Mouse (Mus musculus): ENCODE data around the gene Gimap5.

Gene Gimap5

GRCm38 (mm10) chr6:48745959-48746889 lies at the start of gene Gimap5:
Gimap5 (plus strand) TSS chr6:48746197.
- peak; percentile 74 to 86 for DNase-seq (ENCODE audit: low spot score in 2 of 2)

GRCm38 (mm10) chr6:48696830-48697554 lies 49.0 kb upstream of the Gimap5 start:
- DNase-seq (ENCODE audit: low spot score in 2 of 2), result no peak

DNA sequence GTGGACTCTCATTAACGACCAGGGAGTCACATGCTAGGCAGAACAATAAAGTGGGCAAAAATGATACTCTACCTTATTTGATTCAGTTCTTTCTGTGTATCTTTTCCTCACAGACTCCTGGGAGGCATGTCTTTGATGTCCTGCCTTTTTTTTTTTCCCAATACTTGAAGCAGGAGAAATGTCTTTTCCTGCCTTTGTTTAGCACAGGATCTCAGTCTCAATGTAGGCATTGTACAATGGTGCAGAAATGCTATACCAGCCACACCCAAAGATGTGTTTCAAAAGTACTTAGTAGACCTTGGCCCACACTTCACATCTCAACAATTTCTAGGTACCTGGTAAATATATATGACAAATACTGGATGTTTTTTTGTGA lies 48.5 kb upstream of the Gimap5 start:
- no peak for DNase-seq (ENCODE audit: low spot score in 2 of 2)

GRCm38 (mm10) chr6:48698066-48698856 lies 47.7 kb upstream of the Gimap5 start:
- no peak for DNase-seq (ENCODE audit: low spot score in 2 of 2)

DNA sequence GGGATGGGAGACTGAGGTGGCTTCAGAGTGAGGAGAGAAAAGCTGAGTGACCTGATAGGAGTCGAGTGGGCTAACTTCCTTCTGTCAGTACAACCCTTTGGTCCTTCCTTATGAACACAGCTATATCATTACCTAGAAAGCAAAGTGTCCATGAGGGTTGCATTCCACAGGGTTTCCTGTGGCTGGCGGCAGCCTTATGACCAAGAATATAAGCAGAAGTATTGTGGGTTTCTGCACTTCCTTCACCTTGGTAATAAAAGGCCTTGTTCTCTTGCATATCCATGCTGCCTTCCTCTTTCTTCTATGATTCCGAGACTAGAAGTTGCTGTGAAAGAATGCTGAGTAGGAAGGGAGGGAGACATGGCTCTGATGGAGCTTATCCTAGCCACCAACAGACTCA lies 47.1 kb upstream of the Gimap5 start:
- no peak for DNase-seq (ENCODE audit: low spot score in 2 of 2)

GRCm38 (mm10) chr6:48700251-48701075 lies 45.5 kb upstream of the Gimap5 start:
- DNase-seq (ENCODE audit: low spot score in 2 of 2), result peak; percentile 74 to 88

DNA sequence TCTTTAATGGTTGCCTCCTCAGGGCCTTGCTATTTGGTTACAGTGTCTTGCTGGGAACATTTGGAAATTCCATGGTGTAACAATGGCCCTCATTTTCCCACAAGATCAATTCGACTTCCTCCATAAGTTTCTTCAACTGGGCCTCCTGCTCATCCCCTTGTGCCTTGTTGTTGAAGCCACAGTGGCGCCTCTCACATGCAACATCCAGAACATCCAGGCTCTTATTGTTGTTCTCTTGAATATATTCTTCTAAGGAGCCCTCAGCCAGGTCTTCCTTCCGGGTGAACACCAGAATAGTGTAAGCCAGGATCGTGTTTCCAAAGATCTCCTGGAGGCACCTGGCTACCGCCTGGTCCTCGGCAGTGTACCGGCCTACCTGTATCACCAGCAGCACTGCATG lies 43.9 kb upstream of the Gimap5 start:
- no peak for DNase-seq (ENCODE audit: low spot score in 2 of 2)

- DNase-seq (ENCODE audit: low spot score in 2 of 2), result no peak
Measured at GRCm38 (mm10) chr6:48702601-48703000, 43.4 kb upstream of the Gimap5 start.

- no peak for DNase-seq (ENCODE audit: low spot score in 2 of 2)
Measured at GRCm38 (mm10) chr6:48704146-48704545, 41.9 kb upstream of the Gimap5 start.

DNA sequence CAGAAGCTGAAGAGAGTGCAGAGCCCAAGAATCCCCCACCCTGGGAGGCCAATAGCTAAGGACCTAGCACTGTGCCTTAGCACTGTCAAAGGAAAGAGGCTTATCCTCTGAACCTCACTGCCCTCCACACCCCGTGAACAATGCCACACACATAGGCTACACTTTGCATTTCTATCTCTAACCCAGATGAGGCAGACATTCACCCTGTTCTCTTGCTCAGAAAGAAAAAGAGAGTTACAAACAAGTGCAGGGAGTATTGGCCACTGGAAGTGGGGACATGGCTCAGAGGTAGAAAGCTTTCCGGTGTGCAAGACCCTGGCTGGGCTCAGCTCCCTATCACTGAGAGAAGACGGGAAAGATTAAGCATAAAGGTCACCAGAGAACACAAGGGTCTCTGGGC lies 39.9 kb upstream of the Gimap5 start:
- DNase-seq (ENCODE audit: low spot score in 2 of 2), result no peak

GRCm38 (mm10) chr6:48718455-48718854 lies 27.5 kb upstream of the Gimap5 start, which contains the start of the genes Gm28053 and Gimap7:
Gm28053 (plus strand) TSS chr6:48718607.
Gimap7 (plus strand) TSS chr6:48718621.
- no peak for DNase-seq (ENCODE audit: low spot score in 2 of 2)

DNA sequence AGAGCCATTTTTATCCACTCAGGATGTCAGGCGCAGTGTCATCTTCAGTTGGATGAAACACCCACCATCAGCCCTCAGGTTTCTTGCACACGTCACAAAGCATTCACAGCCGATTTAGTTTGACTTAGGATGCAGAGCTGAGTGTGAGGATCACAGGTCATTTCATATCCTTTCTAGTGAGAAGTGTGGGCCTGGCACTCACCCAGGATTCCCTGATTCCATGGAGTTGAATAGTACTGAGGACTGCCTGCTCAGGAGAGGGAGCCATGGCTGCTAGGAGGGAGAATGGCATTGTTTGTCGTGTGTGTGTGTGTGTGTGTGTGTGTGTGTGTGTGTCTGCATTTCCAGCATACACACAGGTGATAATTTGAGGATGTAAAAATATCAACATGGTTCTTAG lies 25.7 kb upstream of the Gimap5 start:
- DNase-seq (ENCODE audit: low spot score in 2 of 2), result no peak

- no peak for DNase-seq (ENCODE audit: low spot score in 2 of 2)
Measured at GRCm38 (mm10) chr6:48723468-48723867, 22.5 kb upstream of the Gimap5 start.

DNA sequence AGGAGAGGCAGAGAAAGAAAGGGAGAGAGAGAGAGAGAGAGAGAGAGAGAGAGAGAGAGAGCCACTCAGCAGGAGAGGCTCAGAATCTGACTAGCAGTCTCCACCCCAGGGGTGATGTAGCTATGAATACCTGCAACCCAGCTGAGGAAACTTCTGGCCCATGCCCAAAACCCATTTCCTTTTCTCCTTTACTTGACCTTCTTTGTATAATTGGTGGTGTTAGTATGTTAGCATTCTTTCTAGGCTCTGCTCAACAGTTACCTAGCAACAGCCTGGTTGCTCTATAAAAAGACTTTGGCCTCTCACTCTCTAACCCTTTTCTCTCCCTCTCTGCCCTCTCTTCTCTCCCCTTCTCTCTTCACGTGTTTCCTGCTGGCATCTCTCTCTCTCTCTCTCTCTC lies 20.5 kb upstream of the Gimap5 start:
- peak; percentile 87 to 91 for DNase-seq (ENCODE audit: low spot score in 2 of 2)

DNA sequence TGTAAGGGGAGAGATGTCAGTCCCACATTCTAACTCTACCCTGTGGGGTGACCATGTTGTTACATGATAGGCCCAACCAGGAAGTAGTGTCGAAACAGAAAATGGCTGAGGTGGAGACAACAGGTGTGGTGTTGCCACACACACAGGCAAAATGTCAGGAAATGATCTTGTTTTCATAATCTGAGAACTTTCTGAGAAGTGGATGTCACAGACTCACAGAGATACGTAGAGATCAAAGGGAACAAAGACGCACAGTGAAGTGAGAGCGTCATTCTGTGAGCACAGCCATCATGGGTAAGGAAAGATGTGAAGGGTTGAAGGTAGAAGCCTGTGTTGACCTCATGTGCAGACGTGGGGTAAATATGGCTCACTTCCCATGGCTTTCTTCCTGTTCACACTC lies 18.2 kb upstream of the Gimap5 start:
- no peak for DNase-seq (ENCODE audit: low spot score in 2 of 2)

- DNase-seq (ENCODE audit: low spot score in 2 of 2), result no peak
Measured at GRCm38 (mm10) chr6:48732864-48733304, 13.1 kb upstream of the Gimap5 start.

GRCm38 (mm10) chr6:48733660-48734059 lies 12.3 kb upstream of the Gimap5 start:
- no peak for DNase-seq (ENCODE audit: low spot score in 2 of 2)

- DNase-seq (ENCODE audit: low spot score in 2 of 2), result no peak
Measured at GRCm38 (mm10) chr6:48737053-48737452, 8.9 kb upstream of the Gimap5 start.

- DNase-seq (ENCODE audit: low spot score in 2 of 2), result no peak
Measured at GRCm38 (mm10) chr6:48737688-48738087, 8.3 kb upstream of the Gimap5 start.

DNA sequence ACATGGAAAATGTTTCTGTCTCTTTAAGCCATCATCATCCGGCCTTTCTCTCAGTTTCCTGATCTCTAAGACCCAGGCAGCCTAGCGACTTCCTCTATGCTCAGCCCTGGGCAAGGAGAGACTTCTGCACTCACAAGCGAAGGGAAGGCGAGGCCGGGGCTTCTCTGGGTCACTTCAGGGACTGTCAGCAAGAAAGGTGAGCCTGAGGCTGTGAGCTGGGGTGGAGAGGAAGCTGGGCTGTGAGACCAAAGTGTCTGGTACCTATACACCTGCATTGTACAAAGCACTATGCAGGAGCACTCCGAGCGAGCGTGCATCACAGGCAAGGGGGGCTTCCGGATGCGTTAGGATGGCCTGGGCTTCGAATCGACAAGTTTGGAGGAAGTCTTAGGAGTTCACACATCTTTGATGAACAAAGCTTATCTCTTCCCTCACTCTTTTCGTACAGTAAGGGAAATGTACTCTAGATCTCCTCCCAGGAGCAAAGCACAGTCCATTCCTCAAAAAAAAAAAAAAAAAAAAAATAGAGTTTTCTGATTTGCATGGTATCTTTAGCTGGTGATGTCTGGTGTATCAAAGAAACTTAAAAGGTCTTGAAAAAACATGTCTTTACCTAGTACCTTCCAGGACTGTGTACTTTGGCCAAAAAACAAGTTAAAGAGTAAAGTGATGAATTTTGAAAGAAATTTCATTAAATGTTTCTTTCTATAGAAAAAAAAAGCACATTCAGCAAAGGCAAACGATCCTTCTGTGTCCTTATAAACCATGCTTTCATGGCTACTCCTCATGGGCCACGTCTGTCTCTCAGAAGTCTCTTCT lies 6.8 kb upstream of the Gimap5 start, which contains the start of gene Gimap1:
Gene Gimap1, plus strand, starts transcription at position 94 of the 819 bp plus-strand sequence.
- DNase-seq (ENCODE audit: low spot score in 2 of 2), result peak; percentile 58 to 71

All from heart, adult 9 months (tissue).